Mouse (Mus musculus) midbrain, embryonic 14.5 days (tissue): ENCODE measurements at regions not wholly inside any gene's neighbourhood (a gene's known extent, or its start where the extent isn't known, plus 50 kb on each side); places are given as distances from the start of the nearest gene placed in this dataset.
"Not testable (repeated sequence)": the region's sequence is repeated elsewhere in the genome, so short reads cannot be mapped to it uniquely, and the experiment has no call there.

Experiments used
- ATAC-seq: fragments of 200-750 bp; cut with Nextera tagmentation; 2 replicates; pipeline ENCODE4 v1.8.0; 2017; ENCODE audit warnings: moderate number of reproducible peaks, moderate library complexity; ENCODE audit not compliant: low FRiP score, low TSS enrichment
- DNase-seq: peaks from one replicate; pipeline ENCODE4 v3.0.0-alpha.2; 2015
- H3K27ac ChIP-seq: fragments of 300-500 bp; sonication (generic); replicated peaks from 2 replicates; pipeline ENCODE4 v1.5.1; 2014; ENCODE audit warnings: mild to moderate bottlenecking, low read depth, low read length, moderate library complexity
- H3K27me3 ChIP-seq: fragments of 300-500 bp; sonication (generic); 2 replicates; pipeline ENCODE4 v1.6.1; 2014; ENCODE audit warnings: low read length, control low read depth, mixed read lengths; ENCODE audit not compliant: control insufficient read depth, insufficient read depth
- H3K36me3 ChIP-seq: fragments of 300-500 bp; sonication (generic); 2 replicates; pipeline ENCODE4 v1.6.1; 2014; ENCODE audit warnings: low read length, control low read depth; ENCODE audit not compliant: control insufficient read depth, insufficient read depth
- H3K4me1 ChIP-seq: fragments of 300-500 bp; sonication (generic); 2 replicates; pipeline ENCODE4 v1.6.1; 2014; ENCODE audit warnings: mild to moderate bottlenecking, antibody characterized with exemption, low read length, control low read depth; ENCODE audit not compliant: control insufficient read depth, insufficient read depth
- H3K4me2 ChIP-seq: fragments of 300-500 bp; sonication (generic); 2 replicates; pipeline ENCODE4 v1.6.1; 2014; ENCODE audit warnings: mild to moderate bottlenecking, low read length, moderate library complexity
- H3K4me3 ChIP-seq: fragments of 300-500 bp; sonication (generic); replicated peaks from 2 replicates; pipeline ENCODE4 v1.5.1; 2014; ENCODE audit warnings: low read depth, low read length
- H3K9ac ChIP-seq: fragments of 300-500 bp; sonication (generic); replicated peaks from 2 replicates; pipeline ENCODE4 v1.6.1; 2014; ENCODE audit warnings: mild to moderate bottlenecking, low read length, moderate library complexity
- H3K9me3 ChIP-seq: fragments of 300-500 bp; sonication (generic); 2 replicates; pipeline ENCODE4 v1.6.1; 2016; ENCODE audit warnings: low read length, control low read depth, mixed read lengths; ENCODE audit not compliant: control insufficient read depth
- WGBS: fragments of 180-500 bp; shearing (Covaris S2); extraction: QIAGEN DNeasy Blood & Tissue Kit; methylation state at CpG from one replicate; pipeline ENCODE4 v1.1.7; 2014; 5-methylcytosine and 5-hydroxymethylcytosine counted together

GRCm38 (mm10) chr7:64003904-64004303, 65.2 kb upstream of the Klf13 start:
- 89% methylated on average over 5 of the region's 5 CpGs for WGBS
- no peaks in the 10 kb centered on the region for H3K27me3 ChIP-seq
- ATAC-seq, result no peak

GRCm38 (mm10) chr7:64001611-64002111, 62.9 kb upstream of the Klf13 start:
- Histone ChIP-seq H3K9me3 (no peaks in the 10 kb centered on the region), H3K27ac (no peak overlapping the region), H3K27me3 (no peaks in the 10 kb centered on the region), H3K4me3 (no peak overlapping the region), H3K36me3 (no peaks in the 10 kb centered on the region), H3K4me1 (no peaks in the 10 kb centered on the region), H3K4me2 (no peak overlapping the region), H3K9ac (no peak overlapping the region)
- 77% methylated on average over 7 of the region's 9 CpGs for WGBS
- ATAC-seq (no peak), DNase-seq (no peak)

More at GRCm38 (mm10) chr7:64003904-64004303, 65.2 kb upstream of the Klf13 start:
- Histone ChIP-seq H3K36me3 (no peaks in the 10 kb centered on the region), H3K9me3 (no peaks in the 10 kb centered on the region), H3K27ac (no peak overlapping the region), H3K4me1 (no peaks in the 10 kb centered on the region), H3K4me2 (no peak overlapping the region), H3K9ac (no peak overlapping the region), H3K4me3 (no peak overlapping the region)
- no peak for DNase-seq

GRCm38 (mm10) chr7:63998995-63999960, 60.6 kb upstream of the Klf13 start:
- ATAC-seq, result no peak
- no peaks in the 10 kb centered on the region for H3K27me3 ChIP-seq
- no peaks in the 10 kb centered on the region for H3K4me1 ChIP-seq
- no peak overlapping the region for H3K4me2 ChIP-seq
- no peak overlapping the region for H3K27ac ChIP-seq
- H3K36me3 ChIP-seq, result no peaks in the 10 kb centered on the region
- H3K4me3 ChIP-seq, result no peak overlapping the region
- DNase-seq, result no peak
- no peak overlapping the region for H3K9ac ChIP-seq
- WGBS, result 73% methylated on average over 6 of the region's 6 CpGs
- H3K9me3 ChIP-seq, result no peaks in the 10 kb centered on the region

GRCm38 (mm10) chr7:63997997-63998396, 59.3 kb upstream of the Klf13 start:
- H3K36me3 ChIP-seq, result no peaks in the 10 kb centered on the region
- no peak overlapping the region for H3K4me2 ChIP-seq
- no peak overlapping the region for H3K27ac ChIP-seq
- no peaks in the 10 kb centered on the region for H3K27me3 ChIP-seq
- H3K9ac ChIP-seq, result no peak overlapping the region
- ATAC-seq (no peak), DNase-seq (no peak)
- H3K4me3 ChIP-seq, result no peak overlapping the region
- no peaks in the 10 kb centered on the region for H3K4me1 ChIP-seq
- WGBS, result 77% methylated on average over 3 of the region's 3 CpGs
- H3K9me3 ChIP-seq, result no peaks in the 10 kb centered on the region

GRCm38 (mm10) chr7:63996581-63997098, 57.9 kb upstream of the Klf13 start:
- Histone ChIP-seq H3K9me3 (no peaks in the 10 kb centered on the region), H3K4me1 (no peaks in the 10 kb centered on the region), H3K27ac (no peak overlapping the region), H3K9ac (no peak overlapping the region), H3K27me3 (no peaks in the 10 kb centered on the region), H3K4me2 (no peak overlapping the region), H3K4me3 (no peak overlapping the region), H3K36me3 (no peaks in the 10 kb centered on the region)
- 90% methylated on average over 6 of the region's 6 CpGs for WGBS
- ATAC-seq (no peak), DNase-seq (no peak)

- H3K4me3 ChIP-seq, result no peak overlapping the region
- H3K36me3 ChIP-seq, result no peaks in the 10 kb centered on the region
- H3K4me2 ChIP-seq, result no peak overlapping the region
- H3K9ac ChIP-seq, result no peak overlapping the region
- ATAC-seq, result no peak
- H3K27ac ChIP-seq, result no peak overlapping the region
- 89% methylated on average over 3 of the region's 3 CpGs for WGBS
- no peak for DNase-seq
- H3K27me3 ChIP-seq, result no peaks in the 10 kb centered on the region
- H3K9me3 ChIP-seq, result no peaks in the 10 kb centered on the region
- no peaks in the 10 kb centered on the region for H3K4me1 ChIP-seq
These were observed 56.7 kb upstream of the Klf13 start for GRCm38 (mm10) chr7:63995255-63995980.

- H3K36me3 ChIP-seq, H3K27me3 ChIP-seq, H3K4me1 ChIP-seq, DNase-seq, H3K4me2 ChIP-seq, H3K4me3 ChIP-seq, H3K9ac ChIP-seq, ATAC-seq, H3K27ac ChIP-seq, H3K9me3 ChIP-seq: not testable (repeated sequence)
- WGBS, result 77% methylated on average over 3 of the region's 3 CpGs
These were observed 56.1 kb upstream of the Klf13 start for GRCm38 (mm10) chr7:63994769-63995168.

GRCm38 (mm10) chr7:63992155-63992554, 53.4 kb upstream of the Klf13 start:
- Histone ChIP-seq H3K4me1 (peaks cover 2% of the 10 kb centered on the region), H3K9ac (no peak overlapping the region), H3K9me3 (no peaks in the 10 kb centered on the region), H3K4me3 (no peak overlapping the region), H3K27me3 (no peaks in the 10 kb centered on the region), H3K27ac (no peak overlapping the region), H3K4me2 (no peak overlapping the region), H3K36me3 (no peaks in the 10 kb centered on the region)
- no peak for DNase-seq
- 93% methylated on average over 13 of the region's 13 CpGs for WGBS
- no peak for ATAC-seq
